In genomic region chr17:79364749-79365450, GRCm38 (mm10) we compare ENCODE assay signal across 22 mouse cellular contexts. TPM values are rescaled to one million over a fixed set of nuclear protein-coding genes. Genes with fewer than 3 reads are reported as not detected.
DNase-seq lines count a peak whose midpoint lies in the region; ATAC-seq and TF ChIP-seq lines count a peak whose summit lies in the region.
"Had no signal": no experiment of that assay in that cellular context is flagged by ENCODE, and none has a peak within 500 bp of the region (broad histone marks: within the 10 kb centered on the region; RNA-seq: fewer than 3 reads in every experiment).

No protein-coding gene starts in this region.

- peak; percentile 84 for ATAC-seq in stomach, embryonic 15.5 days (ENCODE audit: insufficient read depth, low FRiP score, low read depth)
- no peak for ATAC-seq in stomach, postnatal 0 days (ENCODE audit: low FRiP score, low TSS enrichment)
- ATAC-seq in erythroblast, adult 5-6 weeks (replicated peaks; ENCODE audit: low FRiP score, poor library complexity, severe bottlenecking): peak; percentile 85
- peak; percentile 91 for ATAC-seq in liver, embryonic 14.5 days (ENCODE audit: insufficient read depth)
- no peak for ATAC-seq in cerebellum, adult (ENCODE audit: insufficient number of reproducible peaks, low FRiP score, low TSS enrichment)
- ATAC-seq in CD4-positive, CD25-positive, alpha-beta regulatory T cell, adult 4 months: no peak

- no peaks in the 10 kb centered on the region for H3K27me3 ChIP-seq in stomach, embryonic 15.5 days (replicated peaks)
- H3K27me3 ChIP-seq in stomach, postnatal 0 days (ENCODE audit: control insufficient read depth, insufficient read depth, low read length): no peaks in the 10 kb centered on the region
- no peaks in the 10 kb centered on the region for H3K27me3 ChIP-seq in liver, embryonic 14.5 days (ENCODE audit: control insufficient read depth, insufficient read depth, low read length)
- H3K27me3 ChIP-seq: forebrain, embryonic 12.5 days; hindbrain, embryonic 15.5 days; megakaryocyte, embryonic 14.5 days; neural tube, embryonic 12.5 days had no signal

- no peak for TF ChIP-seq EP300 in stomach, postnatal 0 days (optimal IDR thresholded peaks at IDR 0.05)
- TF ChIP-seq EP300 in liver, embryonic 14.5 days (IDR thresholded peaks at IDR 0.05; ENCODE audit: low read depth): peak; percentile 98

- DNase-seq in stomach, postnatal 0 days (ENCODE audit: low spot score): no peak
- DNase-seq in liver, embryonic 14.5 days (ENCODE audit: low read depth in 3 of 3, low spot score in 3 of 3): peak; percentile 74 to 78 (median 77)
- no peak for DNase-seq in cerebellum, adult 18-20 months
- DNase-seq in lung, postnatal 14 days: no peak
- DNase-seq: adrenal gland, postnatal 10 days; cerebellum, adult 8-10 months; gastrocnemius, postnatal 14 days; heart, postnatal 10 days; kidney, adult 18-20 months; kidney, postnatal 25 days; layer of hippocampus, adult 9-11 months; right cerebral cortex, postnatal 14 days had no signal

- WGBS in stomach, embryonic 15.5 days: 43% methylated on average over 5 of the region's 5 CpGs
- WGBS in stomach, postnatal 0 days: 60% methylated on average over 5 of the region's 5 CpGs
- WGBS in liver, embryonic 14.5 days (ENCODE audit: insufficient replicate concordance): 30% methylated on average over 5 of the region's 5 CpGs

- H3K4me3 ChIP-seq in stomach, embryonic 15.5 days (replicated peaks): no peak overlapping the region
- H3K4me3 ChIP-seq in stomach, postnatal 0 days (ENCODE audit: low read depth, low read length): no peak overlapping the region
- peak overlapping the region; percentile 36 to 57 for H3K4me3 ChIP-seq in liver, embryonic 14.5 days (ENCODE audit: insufficient read depth in 1 of 2, low read depth in 2 of 2, low read length in 2 of 2)
- H3K4me3 ChIP-seq: forebrain, embryonic 12.5 days; hindbrain, embryonic 15.5 days; limb, embryonic 13.5 days; megakaryocyte, embryonic 14.5 days; neural tube, embryonic 12.5 days had no signal

- H3K36me3 ChIP-seq in stomach, embryonic 15.5 days: no peaks in the 10 kb centered on the region
- no peaks in the 10 kb centered on the region for H3K36me3 ChIP-seq in stomach, postnatal 0 days (ENCODE audit: control insufficient read depth, insufficient read depth, low read length)
- H3K36me3 ChIP-seq in liver, embryonic 14.5 days (replicated peaks; ENCODE audit: control insufficient read depth, insufficient read depth, low read depth): no peaks in the 10 kb centered on the region
- H3K36me3 ChIP-seq: forebrain, embryonic 12.5 days; G1E; hindbrain, embryonic 15.5 days; limb, embryonic 13.5 days; neural tube, embryonic 12.5 days had no signal

- no peak overlapping the region for H3K9ac ChIP-seq in stomach, embryonic 15.5 days
- no peak overlapping the region for H3K9ac ChIP-seq in stomach, postnatal 0 days (ENCODE audit: low read length)
- H3K9ac ChIP-seq in liver, embryonic 14.5 days (replicated peaks): peak overlapping the region; percentile 57
- H3K9ac ChIP-seq: forebrain, embryonic 12.5 days; hindbrain, embryonic 15.5 days; limb, embryonic 13.5 days; neural tube, embryonic 12.5 days had no signal

- H3K9me3 ChIP-seq in stomach, embryonic 15.5 days: no peaks in the 10 kb centered on the region
- no peaks in the 10 kb centered on the region for H3K9me3 ChIP-seq in stomach, postnatal 0 days (ENCODE audit: control insufficient read depth, low read length)
- H3K9me3 ChIP-seq in liver, embryonic 14.5 days (ENCODE audit: control insufficient read depth, low read length): no peaks in the 10 kb centered on the region
- H3K9me3 ChIP-seq: forebrain, embryonic 12.5 days; hindbrain, embryonic 15.5 days; limb, embryonic 13.5 days; megakaryocyte, embryonic 14.5 days; neural tube, embryonic 12.5 days had no signal

- no peak for TF ChIP-seq CTCF in stomach, postnatal 0 days (IDR thresholded peaks at IDR 0.05; ENCODE audit: low read depth)
- TF ChIP-seq CTCF in liver, embryonic 14.5 days (IDR thresholded peaks at IDR 0.05; ENCODE audit: low read depth): no peak

- H3K27ac ChIP-seq in stomach, embryonic 15.5 days: no peak overlapping the region
- H3K27ac ChIP-seq in stomach, postnatal 0 days (replicated peaks): no peak overlapping the region
- peak overlapping the region; percentile 71 for H3K27ac ChIP-seq in liver, embryonic 14.5 days
- H3K27ac ChIP-seq: forebrain, embryonic 12.5 days; hindbrain, embryonic 15.5 days; limb, embryonic 13.5 days; neural tube, embryonic 12.5 days had no signal

- H3K4me2 ChIP-seq in stomach, embryonic 15.5 days: no peak overlapping the region
- no peak overlapping the region for H3K4me2 ChIP-seq in stomach, postnatal 0 days (replicated peaks; ENCODE audit: low read depth)
- peak overlapping the region; percentile 67 for H3K4me2 ChIP-seq in liver, embryonic 14.5 days (ENCODE audit: low read depth)
- H3K4me2 ChIP-seq: forebrain, embryonic 12.5 days; hindbrain, embryonic 15.5 days; limb, embryonic 13.5 days; neural tube, embryonic 12.5 days had no signal

- no peaks in the 10 kb centered on the region for H3K4me1 ChIP-seq in stomach, embryonic 15.5 days
- H3K4me1 ChIP-seq in stomach, postnatal 0 days (replicated peaks; ENCODE audit: control insufficient read depth, insufficient read depth): no peaks in the 10 kb centered on the region
- peaks cover 44 to 58% of the 10 kb centered on the region in 2 experiments for H3K4me1 ChIP-seq in liver, embryonic 14.5 days (replicated peaks; ENCODE audit: control insufficient read depth in 2 of 2, insufficient read depth in 2 of 2, low read length in 1 of 2)
- H3K4me1 ChIP-seq: forebrain, embryonic 12.5 days; hindbrain, embryonic 15.5 days; neural tube, embryonic 12.5 days had no signal

RNA-seq across cellular contexts. Expression of gene Cdc42ep3, which starts 10.0 kb away (rescaled TPM):
- 58.9 and 60.1 TPM in 2 replicates for polyA plus RNA-seq in stomach, embryonic 15.5 days (2015; fragmentation: Nextera tagmentation; extraction: Ambion mirVana)
- 56.9 and 62.6 TPM in 2 replicates for polyA plus RNA-seq in stomach, postnatal 0 days (2015; fragmentation: Nextera tagmentation; extraction: Ambion mirVana)
- 23.6 and 33.4 TPM in 2 replicates for total RNA-seq in erythroblast, adult 5-6 weeks (2015; ENCODE audit: low replicate concordance)
- 26.3 and 28.0 TPM in 2 replicates for total RNA-seq in erythroblast, adult 5-6 weeks (2017; ENCODE audit: low replicate concordance)
- 12.5 and 17.2 TPM in 2 replicates for polyA plus RNA-seq in liver, embryonic 14.5 days (2012; rRNA removed)
- 52.5 and 57.5 TPM in 2 replicates for polyA plus RNA-seq in liver, embryonic 14.5 days (2014; fragmentation: Nextera tagmentation; extraction: Ambion mirVana)
- polyA plus RNA-seq in CD4-positive, CD25-positive, alpha-beta regulatory T cell, adult 4 months (2017; shearing (Covaris generic)): 10 to 100 TPM; 32.2 to 35.2 TPM
- polyA plus RNA-seq: G1E had no signal

Comparison
In these comparisons a context has a peak if more than half of its experiments do, and no peak if none do; other contexts are left out.
1. ATAC-seq: peak in stomach, embryonic 15.5 days (single experiment), erythroblast, adult 5-6 weeks (single experiment) and liver, embryonic 14.5 days (single experiment); none in stomach, postnatal 0 days (single experiment), cerebellum, adult (single experiment) and CD4-positive, CD25-positive, alpha-beta regulatory T cell, adult 4 months (single experiment).
2. H3K4me3 ChIP-seq: peak in liver, embryonic 14.5 days (2 of 2); none in stomach, embryonic 15.5 days (single experiment) and stomach, postnatal 0 days (single experiment).
3. DNase-seq: peak in liver, embryonic 14.5 days (3 of 3); none in stomach, postnatal 0 days (single experiment), cerebellum, adult 18-20 months (0 of 2) and lung, postnatal 14 days (single experiment).